Mouse (Mus musculus) heart, adult 2 months (tissue): Measurements from ENCODE around the gene Selenof. TPM values are rescaled to one million over a fixed set of nuclear protein-coding genes. Genes with fewer than 3 reads are reported as not detected.
A peak's percentile ranks its signal among the peaks of the same experiment; 100 is the strongest.

Experiments
- DNase-seq, 2 experiments: peaks; one replicate each; pipeline ENCODE4 v3.0.0; 2021
- H3K27ac ChIP-seq: fragments of 200-600 bp; 2 replicates; pipeline ENCODE4 v1.8.1; 2022
- H3K27me3 ChIP-seq: fragments of 200-500 bp; 2 replicates; pipeline ENCODE4 v1.6.1; 2012; ENCODE audit warnings: mild to moderate bottlenecking, low read length, inconsistent platforms, mixed read lengths; ENCODE audit not compliant: control insufficient read depth, insufficient read depth
- H3K36me3 ChIP-seq: fragments of 200-500 bp; 2 replicates; pipeline ENCODE4 v1.6.1; 2012; ENCODE audit warnings: low read length, inconsistent platforms; ENCODE audit not compliant: control insufficient read depth, insufficient read depth
- H3K4me1 ChIP-seq: fragments of 200-500 bp; 2 replicates; pipeline ENCODE4 v1.6.1; 2011; ENCODE audit warnings: low read length; ENCODE audit not compliant: control insufficient read depth, insufficient read depth
- H3K4me3 ChIP-seq: fragments of 200-600 bp; 2 replicates; pipeline ENCODE4 v1.8.1; 2022
- H3K79me2 ChIP-seq: fragments of 200-500 bp; replicated peaks from 2 replicates; pipeline ENCODE4 v1.6.1; 2012; ENCODE audit warnings: mild to moderate bottlenecking, inconsistent platforms, low read length, moderate library complexity, mixed read lengths; ENCODE audit not compliant: control insufficient read depth, insufficient read depth
- H3K9ac ChIP-seq: fragments of 200-500 bp; 2 replicates; pipeline ENCODE4 v1.6.1; 2012; ENCODE audit warnings: low read depth, mild to moderate bottlenecking, control low read depth, inconsistent platforms, low read length, mixed read lengths
- CTCF ChIP-seq: fragments of 200-600 bp; IDR thresholded peaks from 2 replicates; pipeline ENCODE4 v1.8.1; 2022; ENCODE audit warnings: antibody characterized with exemption, mild to moderate bottlenecking, moderate library complexity
- EP300 ChIP-seq: fragments of 200-500 bp; IDR thresholded peaks from 2 replicates; pipeline ENCODE4 v1.6.1; 2011; ENCODE audit warnings: low read depth, low read length, control low read depth; ENCODE audit not compliant: insufficient read depth
- POLR2A ChIP-seq: fragments of 200-500 bp; IDR thresholded peaks from 2 replicates; pipeline ENCODE4 v1.6.1; 2011; ENCODE audit warnings: mild to moderate bottlenecking, low read depth, low read length, control low read depth; ENCODE audit not compliant: insufficient read depth
- WGBS: fragments of 180-500 bp; shearing (Covaris S2); methylation state at CpG from one replicate; pipeline ENCODE4 v1.1.7; 2018; 5-methylcytosine and 5-hydroxymethylcytosine counted together
- intact Hi-C: fragments of 180-260 bp; cut with DNase I; formaldehyde crosslinking; loops from one replicate; pipeline ENCODE4 v1.15.1; 2025
- polyA plus RNA-seq: library from polyadenylated mRNA; depleted of rRNA; stranded (reverse); fragments of >200 nt; gene quantifications from 2 replicates; pipeline ENCODE4 v1.2.3, GENCODE M21; 2012
- total RNA-seq, 2 experiments: library from RNA; stranded (reverse); gene quantifications; 2 replicates each; pipeline ENCODE4 v1.2.3; 2021

Selenof gene
- total and polyA plus RNA-seq, 3 experiments: 97.2 to 136 (median 127) TPM

DNA sequence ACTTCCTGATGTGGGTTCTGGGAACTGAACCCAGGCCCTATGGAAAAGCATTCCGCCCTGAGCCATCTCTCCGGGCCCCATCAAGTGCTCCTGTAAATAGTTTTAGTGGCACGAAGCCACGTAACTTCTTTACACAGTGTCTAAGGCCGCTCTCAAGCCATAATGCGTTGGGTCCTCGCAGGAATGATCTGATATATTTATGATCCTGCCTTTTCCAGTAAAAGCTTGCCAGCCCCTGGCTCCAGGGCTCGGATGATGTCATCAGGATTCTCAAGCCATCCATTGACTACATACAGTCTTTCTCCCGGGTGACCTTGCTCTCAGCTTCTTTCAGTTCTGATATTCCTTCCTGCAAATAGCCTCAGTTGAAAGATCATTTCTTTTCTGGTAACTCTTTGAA lies 45.4 kb downstream of the Selenof start:
- no peak for DNase-seq
- Histone ChIP-seq H3K27ac (no peak overlapping the region), H3K79me2 (no peaks in the 10 kb centered on the region), H3K27me3 (no peaks in the 10 kb centered on the region), H3K9ac (no peak overlapping the region), H3K4me3 (no peak overlapping the region), H3K36me3 (no peaks in the 10 kb centered on the region), H3K4me1 (peaks cover 7% of the 10 kb centered on the region)
- TF ChIP-seq CTCF: no peak
- TF ChIP-seq EP300: no peak
- TF ChIP-seq POLR2A: no peak
- WGBS: 55% methylated on average over 9 of the region's 9 CpGs
- intact Hi-C loops: loop anchor here (2.0 to 5.0 kb wide), 3 partner anchors 33 to 107 kb away; partner anchors contain the start of gene Sh3glb1

DNA sequence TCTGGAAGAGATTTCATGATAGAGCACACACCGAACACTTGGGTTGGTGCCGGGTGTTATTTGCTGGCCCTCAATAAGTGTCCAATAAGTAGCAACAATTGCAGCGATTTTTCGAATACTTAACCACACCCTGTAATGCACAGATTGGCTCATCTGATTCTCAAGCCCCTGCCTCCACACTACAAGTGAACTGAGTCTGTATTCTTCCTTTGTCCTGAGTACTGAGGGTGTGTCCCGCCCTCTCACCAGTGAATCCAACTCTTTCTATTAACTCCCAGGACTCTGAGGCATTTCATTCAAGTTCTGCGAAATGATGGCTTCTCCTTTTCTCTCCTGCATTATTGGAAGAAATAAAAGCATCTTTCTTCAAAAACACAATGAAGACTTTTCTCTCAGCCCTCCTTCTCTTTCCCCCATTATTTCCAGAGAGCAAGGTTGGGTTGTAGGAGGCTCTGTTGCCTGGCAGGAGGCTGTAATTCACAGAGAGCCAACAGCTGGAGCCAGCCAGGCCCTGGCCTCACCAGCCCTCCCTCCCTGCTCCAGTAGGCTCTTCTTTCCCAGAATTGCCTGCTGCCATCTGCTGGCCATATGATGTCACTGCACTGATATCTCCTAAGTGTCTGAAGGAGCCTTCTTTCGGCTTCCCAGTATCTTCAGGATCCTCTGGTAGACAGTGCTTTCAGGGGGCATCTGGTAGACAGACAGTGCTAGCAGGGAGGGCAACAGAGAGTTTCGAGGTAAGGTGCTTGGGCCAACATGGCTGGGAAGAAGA lies 46.7 kb downstream of the Selenof start:
- Histone ChIP-seq H3K27me3 (no peaks in the 10 kb centered on the region), H3K4me3 (peak overlapping the region; percentile 34), H3K27ac (peak overlapping the region; percentile 55), H3K9ac (no peak overlapping the region; the same call in 1 of the 2 replicates), H3K79me2 (no peaks in the 10 kb centered on the region), H3K36me3 (no peaks in the 10 kb centered on the region), H3K4me1 (peaks cover 6% of the 10 kb centered on the region)
- intact Hi-C loops: loop anchor here (1.0 to 5.0 kb wide), 4 partner anchors 35 to 164 kb away; partner anchors contain the start of gene Sh3glb1
- TF ChIP-seq EP300 (peak; percentile 77; the same call in 1 of the 2 replicates), POLR2A (no peak), CTCF (peak; percentile 100; the same call in 1 of the 2 replicates)
- peak; percentile 84 to 87 for DNase-seq
- WGBS: 57% methylated on average over 8 of the region's 8 CpGs

DNA sequence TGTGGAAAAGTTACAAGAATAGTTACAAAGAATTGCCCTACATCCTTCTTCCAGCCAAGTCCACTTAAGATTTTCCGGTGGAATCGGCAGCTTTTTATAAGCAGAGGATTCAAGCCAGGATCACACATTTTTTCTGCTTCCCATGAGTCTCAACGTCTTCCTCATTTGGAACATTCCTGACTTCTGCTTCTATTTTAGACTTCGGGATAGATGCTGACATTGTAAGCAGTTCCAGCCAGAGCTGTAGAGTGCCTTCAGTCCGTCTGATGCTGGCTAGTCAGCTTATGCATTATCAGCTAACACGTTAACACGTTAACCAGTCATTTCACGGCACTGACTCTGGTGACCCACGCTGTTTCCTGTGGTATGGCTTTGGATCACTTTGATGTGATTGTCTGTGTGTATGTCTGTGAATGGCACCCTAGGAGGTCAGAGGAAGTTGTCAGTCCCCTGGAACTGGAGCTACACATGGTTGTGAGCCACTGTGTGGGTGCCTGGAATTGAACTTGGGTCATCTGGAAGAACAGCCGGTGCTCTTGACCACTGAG lies 47.6 kb downstream of the Selenof start:
- peak overlapping the region; percentile 34; the same call in 1 of the 2 replicates for H3K4me3 ChIP-seq
- peak overlapping the region; percentile 55 for H3K27ac ChIP-seq
- intact Hi-C loops: loop anchor here (1.0 to 5.0 kb wide), 4 partner anchors 35 to 164 kb away; partner anchors contain the start of gene Sh3glb1
- H3K9ac ChIP-seq: no peak overlapping the region
- TF ChIP-seq EP300 (no peak), POLR2A (no peak)
- peak; percentile 31 to 36 for DNase-seq
- H3K27me3 ChIP-seq: no peaks in the 10 kb centered on the region
- H3K36me3 ChIP-seq: no peaks in the 10 kb centered on the region
- peaks cover 5% of the 10 kb centered on the region for H3K4me1 ChIP-seq
- 3% methylated on average over 10 of the region's 10 CpGs for WGBS
- no peaks in the 10 kb centered on the region for H3K79me2 ChIP-seq

DNA sequence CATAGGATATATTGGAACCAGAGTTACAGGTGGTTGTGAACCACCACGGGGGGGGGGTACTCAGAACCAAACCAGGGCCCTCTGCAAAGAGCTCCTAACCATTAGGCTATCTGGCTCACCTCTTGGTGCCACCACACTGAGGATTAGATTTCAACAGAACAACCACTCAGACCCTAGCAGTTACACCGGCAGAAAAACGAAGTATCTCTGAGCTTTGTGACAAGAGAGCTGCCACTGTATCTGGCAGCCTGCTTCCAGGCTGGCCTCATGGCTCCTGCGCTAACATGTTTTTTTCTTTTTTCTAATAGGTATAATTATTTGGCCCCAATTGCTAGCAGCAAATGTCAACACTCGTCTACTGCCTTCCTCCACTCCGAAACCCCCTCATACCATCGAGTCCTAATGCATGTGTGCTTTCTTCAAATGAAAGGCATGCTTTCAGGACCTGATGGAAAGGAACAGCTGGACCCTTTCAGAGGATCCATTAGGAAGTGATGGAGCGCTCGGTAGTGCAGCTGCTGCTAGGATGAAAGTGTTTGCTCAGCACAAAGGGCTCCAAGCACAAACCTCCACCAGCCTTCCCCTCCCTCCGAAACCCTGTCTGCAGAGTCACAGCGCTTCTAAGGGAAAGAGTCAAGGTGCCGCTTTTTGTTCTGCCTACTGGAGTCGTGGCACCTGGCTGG lies 53.0 kb downstream of the Selenof start:
- DNase-seq: peak in 1 of 2 experiments; percentile 11
- H3K27ac ChIP-seq: no peak overlapping the region
- H3K9ac ChIP-seq: no peak overlapping the region
- WGBS: 78% methylated on average over 13 of the region's 13 CpGs
- H3K79me2 ChIP-seq: no peaks in the 10 kb centered on the region
- no peaks in the 10 kb centered on the region for H3K36me3 ChIP-seq
- TF ChIP-seq EP300 (no peak), CTCF (no peak), POLR2A (no peak)
- no peaks in the 10 kb centered on the region for H3K4me1 ChIP-seq
- no peaks in the 10 kb centered on the region for H3K27me3 ChIP-seq
- no peak overlapping the region for H3K4me3 ChIP-seq
- intact Hi-C loops: no loop called here

DNA sequence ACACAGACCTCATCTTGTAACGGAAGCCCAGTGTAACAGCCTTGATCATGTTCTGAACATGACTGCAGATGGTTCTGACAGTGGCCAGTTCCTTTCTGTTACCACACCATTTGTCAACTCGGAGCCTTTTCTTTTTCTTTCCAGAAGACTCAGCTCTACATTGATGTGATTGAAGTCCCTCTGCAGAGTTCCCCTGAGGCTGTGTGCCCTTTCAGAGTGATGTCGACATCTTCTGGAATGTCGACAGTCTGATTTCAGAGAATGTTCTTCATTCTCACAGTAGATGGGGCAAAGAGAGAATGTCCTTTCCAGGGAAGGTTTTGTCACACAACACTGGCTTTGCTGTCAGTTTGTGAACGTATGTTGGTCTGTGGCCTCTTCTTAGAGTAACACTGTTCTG lies 55.6 kb downstream of the Selenof start:
- DNase-seq: no peak
- no peak overlapping the region for H3K4me3 ChIP-seq
- H3K9ac ChIP-seq: no peak overlapping the region
- no peaks in the 10 kb centered on the region for H3K27me3 ChIP-seq
- H3K27ac ChIP-seq: no peak overlapping the region
- no peaks in the 10 kb centered on the region for H3K4me1 ChIP-seq
- no peak for TF ChIP-seq EP300
- TF ChIP-seq CTCF: no peak
- no peak for TF ChIP-seq POLR2A
- no peaks in the 10 kb centered on the region for H3K36me3 ChIP-seq
- intact Hi-C loops: no loop called here
- WGBS: 72% methylated on average over 5 of the region's 5 CpGs
- no peaks in the 10 kb centered on the region for H3K79me2 ChIP-seq
